Mouse (Mus musculus): ENCODE measurements around the gene Eftud2. TPM values are rescaled to one million over a fixed set of nuclear protein-coding genes. Genes with fewer than 3 reads are reported as not detected.

Eftud2 gene
- total and polyA plus RNA-seq, 2 experiments from 2014 or later: 70.8 to 104 TPM

DNA sequence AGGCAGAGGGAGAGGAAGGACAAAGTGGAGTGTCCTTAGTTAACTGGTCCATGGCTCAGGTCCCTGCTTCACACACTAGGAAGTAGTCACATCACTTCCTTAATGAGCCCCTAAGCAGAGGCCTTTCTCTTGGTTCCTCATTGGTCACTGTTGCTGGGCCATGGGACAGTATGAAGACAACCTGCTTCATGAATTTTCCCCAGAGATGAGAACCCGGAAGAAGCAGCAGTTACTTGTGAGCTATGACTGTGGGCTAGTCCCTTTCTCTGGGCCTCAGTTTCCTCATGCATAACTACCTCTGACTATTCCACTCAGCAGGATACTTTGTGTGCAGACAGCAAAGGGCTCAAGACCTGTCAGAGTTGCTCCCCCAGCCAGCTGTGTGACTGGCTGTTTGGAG, 43.4 kb downstream of the Eftud2 start:
- no peak for TF ChIP-seq CTCF (IDR thresholded peaks at IDR 0.05; ENCODE audit: low read depth)
- peaks cover 39% of the 10 kb centered on the region for H3K36me3 ChIP-seq (ENCODE audit: insufficient read depth, low read length)

DNA sequence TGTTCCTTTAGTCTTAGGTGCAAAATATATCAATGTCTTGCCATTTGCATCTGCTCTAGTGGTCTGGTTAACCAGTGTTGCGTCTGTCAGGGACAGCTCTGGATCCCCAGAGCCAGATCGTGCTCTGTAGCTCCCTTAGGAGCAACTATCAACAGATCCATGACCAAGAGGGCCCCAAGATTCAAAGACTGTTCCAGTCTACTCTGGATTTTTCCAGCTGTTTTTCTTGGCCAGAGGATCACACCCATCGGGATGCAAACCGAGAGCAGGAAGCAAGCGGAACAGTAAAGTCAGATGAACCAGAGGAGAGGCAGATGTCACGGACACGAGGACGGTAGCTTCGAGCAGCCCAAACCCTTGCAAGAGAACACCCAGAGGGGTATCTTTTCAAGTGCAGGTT, 44.6 kb downstream of the Eftud2 start:
- Histone ChIP-seq H3K4me1 (ENCODE audit: insufficient read depth, low read length) (no peaks in the 10 kb centered on the region), H3K4me3 (ENCODE audit: low read length) (no peak overlapping the region), H3K9me3 (ENCODE audit: low read length) (no peaks in the 10 kb centered on the region), H3K9ac (replicated peaks; ENCODE audit: low read length) (no peak overlapping the region), H3K27me3 (ENCODE audit: insufficient read depth, low read length) (no peaks in the 10 kb centered on the region), H3K27ac (peak overlapping the region; percentile 20; the same call in 1 of the 2 replicates), H3K4me2 (ENCODE audit: low read depth, low read length) (no peak overlapping the region), H3K36me3 (ENCODE audit: insufficient read depth, low read length) (peaks cover 33% of the 10 kb centered on the region)
- no peak for TF ChIP-seq CTCF (IDR thresholded peaks at IDR 0.05; ENCODE audit: low read depth)
- DNase-seq (ENCODE audit: low spot score): no peak
- no peak for ATAC-seq
- WGBS: 85% methylated on average over 9 of the region's 9 CpGs

More for the DNA sequence above, 43.4 kb downstream of the Eftud2 start:
- H3K4me2 ChIP-seq (ENCODE audit: low read depth, low read length): no peak overlapping the region
- H3K4me1 ChIP-seq (ENCODE audit: insufficient read depth, low read length): no peaks in the 10 kb centered on the region
- no peak overlapping the region for H3K4me3 ChIP-seq (ENCODE audit: low read length)
- DNase-seq (ENCODE audit: low spot score) (no peak), ATAC-seq (no peak)
- 94% methylated on average over 1 of the region's 1 CpGs for WGBS
- H3K27me3 ChIP-seq (ENCODE audit: insufficient read depth, low read length): no peaks in the 10 kb centered on the region
- H3K9me3 ChIP-seq (ENCODE audit: low read length): no peaks in the 10 kb centered on the region
- no peak overlapping the region for H3K27ac ChIP-seq
- no peak overlapping the region for H3K9ac ChIP-seq (replicated peaks; ENCODE audit: low read length)

DNA sequence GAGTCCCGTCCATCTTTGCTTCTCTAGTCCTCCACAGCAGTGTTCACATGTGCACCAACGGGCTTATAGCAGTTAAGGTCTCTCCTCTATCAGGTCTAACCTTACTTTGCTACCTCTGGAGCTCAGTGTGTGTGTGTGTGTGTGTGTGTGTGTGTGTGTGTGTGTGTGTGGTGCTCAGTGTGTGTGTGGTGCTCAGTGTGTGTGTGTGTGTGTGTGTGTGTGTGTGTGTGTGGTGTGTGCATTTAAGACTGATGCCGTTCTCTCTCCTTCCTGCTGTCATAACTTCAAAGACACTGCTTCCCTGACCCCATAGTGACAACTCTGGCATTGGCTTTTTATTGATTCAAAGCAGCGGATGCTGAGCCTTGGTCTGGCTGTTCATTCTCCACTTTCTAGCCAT, 45.2 kb downstream of the Eftud2 start, which contains the start of gene Higd1b:
Gene Higd1b (plus strand): TSS at position 301 of the 400 bp plus-strand sequence.
- TF ChIP-seq CTCF (IDR thresholded peaks at IDR 0.05; ENCODE audit: low read depth): no peak
- WGBS: 75% methylated on average over 4 of the region's 4 CpGs
- no peak for ATAC-seq

DNA sequence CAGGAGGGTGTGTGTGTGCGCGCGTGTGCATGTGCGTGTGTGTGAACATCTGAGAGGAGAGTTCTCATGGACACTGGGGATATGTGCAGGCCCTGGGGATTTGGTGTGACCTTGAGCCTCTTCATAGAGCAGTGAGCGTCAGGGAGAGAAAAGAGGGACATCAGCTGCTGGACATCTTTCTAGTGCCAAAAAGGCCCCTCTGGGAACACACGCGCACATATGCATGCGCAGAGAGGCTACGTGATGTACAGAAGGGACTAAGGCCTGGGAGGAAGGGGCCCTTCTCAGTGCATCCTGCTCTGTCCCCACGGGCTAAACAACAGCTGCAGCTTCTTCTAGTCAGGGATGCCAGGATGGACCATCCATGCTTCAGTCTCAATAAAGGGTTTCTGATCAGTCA, 46.6 kb downstream of the Eftud2 start:
- TF ChIP-seq CTCF (IDR thresholded peaks at IDR 0.05; ENCODE audit: low read depth): no peak
- no peaks in the 10 kb centered on the region for H3K4me1 ChIP-seq (ENCODE audit: insufficient read depth, low read length)
- H3K9ac ChIP-seq (replicated peaks; ENCODE audit: low read length): no peak overlapping the region
- ATAC-seq (no peak), DNase-seq (ENCODE audit: low spot score) (no peak)
- WGBS: 79% methylated on average over 10 of the region's 10 CpGs
- no peak overlapping the region for H3K4me2 ChIP-seq (ENCODE audit: low read depth, low read length)
- no peaks in the 10 kb centered on the region for H3K9me3 ChIP-seq (ENCODE audit: low read length)
- H3K4me3 ChIP-seq (ENCODE audit: low read length): no peak overlapping the region
- no peaks in the 10 kb centered on the region for H3K27me3 ChIP-seq (ENCODE audit: insufficient read depth, low read length)
- H3K36me3 ChIP-seq (ENCODE audit: insufficient read depth, low read length): peaks cover 19% of the 10 kb centered on the region
- no peak overlapping the region for H3K27ac ChIP-seq

More for the DNA sequence above, 45.2 kb downstream of the Eftud2 start, which contains the start of gene Higd1b:
- Histone ChIP-seq H3K36me3 (ENCODE audit: insufficient read depth, low read length) (peaks cover 28% of the 10 kb centered on the region), H3K4me2 (ENCODE audit: low read depth, low read length) (no peak within 1 kb of the TSS), H3K27me3 (ENCODE audit: insufficient read depth, low read length) (no peaks in the 10 kb centered on the region), H3K9me3 (ENCODE audit: low read length) (no peaks in the 10 kb centered on the region), H3K9ac (replicated peaks; ENCODE audit: low read length) (no peak within 1 kb of the TSS), H3K4me1 (ENCODE audit: insufficient read depth, low read length) (no peaks in the 10 kb centered on the region), H3K4me3 (ENCODE audit: low read length) (no peak within 1 kb of the TSS), H3K27ac (peak within 1 kb of the TSS; percentile 20; the same call in 1 of the 2 replicates)
- no peak for DNase-seq (ENCODE audit: low spot score)

DNA sequence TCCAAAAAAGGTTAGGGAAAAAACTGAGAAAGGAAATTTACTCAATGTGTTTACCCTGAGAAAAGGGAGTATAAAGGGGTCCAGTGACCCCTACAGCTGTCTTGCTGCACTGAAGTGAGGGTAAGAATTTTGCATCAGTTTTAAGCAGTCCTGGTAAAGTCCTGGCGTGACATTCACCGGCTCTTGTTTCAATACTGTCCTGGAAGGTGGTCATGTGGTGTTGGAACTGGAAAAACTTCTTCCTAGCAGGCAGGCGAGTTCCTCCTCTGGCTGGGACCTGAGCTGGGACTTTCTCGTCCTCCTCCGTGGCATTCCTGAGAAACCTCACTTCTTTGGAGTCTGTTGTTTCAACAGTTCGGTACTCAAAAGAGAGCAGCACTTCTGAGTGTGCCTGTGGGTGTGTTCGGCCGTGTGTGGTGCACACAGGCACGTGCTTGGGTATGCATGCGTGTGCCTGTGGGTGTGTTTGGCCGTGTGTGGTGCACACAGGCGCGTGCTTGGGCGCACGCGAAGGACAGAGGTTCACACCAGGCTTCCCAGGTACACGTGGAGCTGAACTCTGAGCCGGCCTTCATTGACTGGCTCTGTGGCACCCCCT, 48.0 kb downstream of the Eftud2 start:
- no peaks in the 10 kb centered on the region for H3K27me3 ChIP-seq (ENCODE audit: insufficient read depth, low read length)
- H3K4me2 ChIP-seq (ENCODE audit: low read depth, low read length): no peak overlapping the region
- H3K9ac ChIP-seq (replicated peaks; ENCODE audit: low read length): no peak overlapping the region
- H3K9me3 ChIP-seq (ENCODE audit: low read length): no peaks in the 10 kb centered on the region
- ATAC-seq: no peak
- peaks cover 5% of the 10 kb centered on the region; the same call in 1 of the 2 replicates for H3K36me3 ChIP-seq (ENCODE audit: insufficient read depth, low read length)
- no peak overlapping the region for H3K4me3 ChIP-seq (ENCODE audit: low read length)
- H3K4me1 ChIP-seq (ENCODE audit: insufficient read depth, low read length): no peaks in the 10 kb centered on the region
- DNase-seq (ENCODE audit: low spot score): no peak
- H3K27ac ChIP-seq: no peak overlapping the region
- 66% methylated on average over 18 of the region's 18 CpGs for WGBS
- 0 out of 2 replicates have a peak, but pooled peaks have one; percentile 3 for TF ChIP-seq CTCF (IDR thresholded peaks at IDR 0.05; ENCODE audit: low read depth)

DNA sequence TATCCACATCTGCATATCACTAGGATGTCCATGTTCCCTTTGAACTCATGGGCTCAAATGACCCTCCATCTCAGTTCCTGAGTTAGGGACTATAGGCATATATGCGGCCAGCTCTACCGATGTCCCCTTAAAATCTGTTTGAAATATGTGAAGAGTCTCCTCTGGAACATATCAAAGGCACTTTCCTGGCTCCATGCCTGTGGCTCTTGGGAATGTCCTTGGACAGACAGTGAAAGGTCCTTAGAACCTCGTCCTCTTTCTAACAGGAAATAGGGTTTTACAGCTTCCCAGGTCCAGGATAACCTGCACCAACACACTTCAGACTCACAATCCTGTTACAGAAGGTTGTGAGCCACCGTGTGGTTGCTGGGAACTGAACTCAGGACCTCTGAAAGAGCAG, 50.5 kb downstream of the Eftud2 start:
- no peak for DNase-seq (ENCODE audit: low spot score)
- Histone ChIP-seq H3K9ac (replicated peaks; ENCODE audit: low read length) (no peak overlapping the region), H3K4me2 (ENCODE audit: low read depth, low read length) (no peak overlapping the region), H3K36me3 (ENCODE audit: insufficient read depth, low read length) (no peaks in the 10 kb centered on the region), H3K27ac (no peak overlapping the region), H3K9me3 (ENCODE audit: low read length) (no peaks in the 10 kb centered on the region), H3K27me3 (ENCODE audit: insufficient read depth, low read length) (no peaks in the 10 kb centered on the region), H3K4me1 (ENCODE audit: insufficient read depth, low read length) (no peaks in the 10 kb centered on the region), H3K4me3 (ENCODE audit: low read length) (no peak overlapping the region)
- no peak for ATAC-seq
- TF ChIP-seq CTCF (IDR thresholded peaks at IDR 0.05; ENCODE audit: low read depth): no peak
- 83% methylated on average over 4 of the region's 4 CpGs for WGBS

DNA sequence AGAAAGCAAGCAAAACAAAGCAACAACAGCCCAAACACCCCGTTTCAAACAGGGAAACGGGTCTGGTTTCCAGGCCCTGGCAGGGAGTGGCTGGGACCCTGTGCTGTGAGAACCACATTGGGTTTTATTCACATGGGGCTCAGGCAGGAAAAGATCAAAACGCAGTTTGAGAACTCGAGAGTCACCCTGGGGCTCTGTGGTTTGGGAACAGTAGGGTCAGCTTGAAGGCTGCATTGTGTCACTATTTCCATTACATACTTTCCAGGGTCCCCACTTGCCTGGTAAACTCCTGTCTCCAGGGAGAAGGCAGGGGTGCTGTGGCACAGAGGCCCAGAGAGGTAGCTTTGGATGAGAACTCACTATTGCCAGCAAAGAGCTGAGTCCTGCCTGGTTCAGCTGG, 53.7 kb downstream of the Eftud2 start:
- no peak for ATAC-seq
- Histone ChIP-seq H3K9me3 (ENCODE audit: low read length) (no peaks in the 10 kb centered on the region), H3K9ac (replicated peaks; ENCODE audit: low read length) (no peak overlapping the region), H3K4me2 (ENCODE audit: low read depth, low read length) (no peak overlapping the region), H3K27me3 (ENCODE audit: insufficient read depth, low read length) (no peaks in the 10 kb centered on the region), H3K36me3 (ENCODE audit: insufficient read depth, low read length) (no peaks in the 10 kb centered on the region), H3K4me3 (ENCODE audit: low read length) (no peak overlapping the region), H3K4me1 (ENCODE audit: insufficient read depth, low read length) (no peaks in the 10 kb centered on the region), H3K27ac (no peak overlapping the region)
- TF ChIP-seq CTCF (IDR thresholded peaks at IDR 0.05; ENCODE audit: low read depth): no peak
- WGBS: 52% methylated on average over 4 of the region's 4 CpGs
- DNase-seq (ENCODE audit: low spot score): no peak
